Mouse (Mus musculus): ENCODE results near the gene Elmsan1. TPM values are rescaled to one million over a fixed set of nuclear protein-coding genes. Genes with fewer than 3 reads are reported as not detected.

The Elmsan1 gene
- polyA plus RNA-seq, 1 experiment from 2014 or later = 6.1 TPM

- peaks cover 6% of the 10 kb centered on the region; the same call in 1 of the 2 replicates for H3K36me3 ChIP-seq (ENCODE audit: control insufficient read depth, insufficient read depth, low read length)
- no peak overlapping the region for H3K4me3 ChIP-seq (ENCODE audit: low read depth, low read length)
- ATAC-seq (ENCODE audit: low FRiP score) (no peak), DNase-seq (ENCODE audit: low spot score) (no peak)
- no peak overlapping the region for H3K4me2 ChIP-seq (replicated peaks; ENCODE audit: low read depth, low read length)
- H3K4me1 ChIP-seq (replicated peaks; ENCODE audit: control insufficient read depth, insufficient read depth, low read length) = no peaks in the 10 kb centered on the region
- WGBS = 92% methylated on average over 10 of the region's 10 CpGs
- H3K27me3 ChIP-seq (ENCODE audit: control insufficient read depth, insufficient read depth, low read length) = no peaks in the 10 kb centered on the region
- no peak overlapping the region for H3K27ac ChIP-seq (ENCODE audit: low read depth, low read length)
- H3K9me3 ChIP-seq (ENCODE audit: control insufficient read depth, low read length) = no peaks in the 10 kb centered on the region
- H3K9ac ChIP-seq (ENCODE audit: low read depth, low read length) = no peak overlapping the region
These were observed 48.1 kb downstream of the Elmsan1 start for GRCm38 (mm10) chr12:84170610-84171009.

- Histone ChIP-seq H3K9me3 (ENCODE audit: control insufficient read depth, low read length) (no peaks in the 10 kb centered on the region), H3K4me1 (replicated peaks; ENCODE audit: control insufficient read depth, insufficient read depth, low read length) (no peaks in the 10 kb centered on the region), H3K4me2 (replicated peaks; ENCODE audit: low read depth, low read length) (no peak overlapping the region), H3K27ac (ENCODE audit: low read depth, low read length) (no peak overlapping the region), H3K36me3 (ENCODE audit: control insufficient read depth, insufficient read depth, low read length) (no peaks in the 10 kb centered on the region), H3K4me3 (ENCODE audit: low read depth, low read length) (no peak overlapping the region), H3K9ac (ENCODE audit: low read depth, low read length) (no peak overlapping the region), H3K27me3 (ENCODE audit: control insufficient read depth, insufficient read depth, low read length) (no peaks in the 10 kb centered on the region)
- DNase-seq (ENCODE audit: low spot score) = no peak
- ATAC-seq (ENCODE audit: low FRiP score) = no peak
- WGBS = 68% methylated on average over 8 of the region's 8 CpGs
These were observed 52.9 kb downstream of the Elmsan1 start for GRCm38 (mm10) chr12:84165631-84166373.

- WGBS = 78% methylated on average over 11 of the region's 11 CpGs
- Histone ChIP-seq H3K4me3 (ENCODE audit: low read depth, low read length) (no peak overlapping the region), H3K4me1 (replicated peaks; ENCODE audit: control insufficient read depth, insufficient read depth, low read length) (no peaks in the 10 kb centered on the region), H3K4me2 (replicated peaks; ENCODE audit: low read depth, low read length) (no peak overlapping the region), H3K9ac (ENCODE audit: low read depth, low read length) (no peak overlapping the region), H3K27me3 (ENCODE audit: control insufficient read depth, insufficient read depth, low read length) (no peaks in the 10 kb centered on the region), H3K9me3 (ENCODE audit: control insufficient read depth, low read length) (no peaks in the 10 kb centered on the region), H3K36me3 (ENCODE audit: control insufficient read depth, insufficient read depth, low read length) (peaks cover 6% of the 10 kb centered on the region; the same call in 1 of the 2 replicates), H3K27ac (ENCODE audit: low read depth, low read length) (no peak overlapping the region)
- DNase-seq (ENCODE audit: low spot score) (no peak), ATAC-seq (ENCODE audit: low FRiP score) (no peak)
These were observed 55.0 kb downstream of the Elmsan1 start for GRCm38 (mm10) chr12:84163586-84164110.

GRCm38 (mm10) chr12:84163133-84163532 lies 55.5 kb downstream of the Elmsan1 start:
- H3K27me3 ChIP-seq (ENCODE audit: control insufficient read depth, insufficient read depth, low read length) = no peaks in the 10 kb centered on the region
- H3K4me2 ChIP-seq (replicated peaks; ENCODE audit: low read depth, low read length) = no peak overlapping the region
- H3K27ac ChIP-seq (ENCODE audit: low read depth, low read length) = no peak overlapping the region
- ATAC-seq (ENCODE audit: low FRiP score) (no peak), DNase-seq (ENCODE audit: low spot score) (no peak)
- no peaks in the 10 kb centered on the region for H3K4me1 ChIP-seq (replicated peaks; ENCODE audit: control insufficient read depth, insufficient read depth, low read length)
- H3K9me3 ChIP-seq (ENCODE audit: control insufficient read depth, low read length) = no peaks in the 10 kb centered on the region
- no peak overlapping the region for H3K9ac ChIP-seq (ENCODE audit: low read depth, low read length)
- 86% methylated on average over 9 of the region's 9 CpGs for WGBS
- peaks cover 6% of the 10 kb centered on the region; the same call in 1 of the 2 replicates for H3K36me3 ChIP-seq (ENCODE audit: control insufficient read depth, insufficient read depth, low read length)
- H3K4me3 ChIP-seq (ENCODE audit: low read depth, low read length) = no peak overlapping the region

GRCm38 (mm10) chr12:84161616-84162433 lies 56.9 kb downstream of the Elmsan1 start:
- ATAC-seq (ENCODE audit: low FRiP score) (0 out of 2 replicates have a peak, but pooled peaks have one; percentile 38), DNase-seq (ENCODE audit: low spot score) (peak; percentile 40)
- Histone ChIP-seq H3K27me3 (ENCODE audit: control insufficient read depth, insufficient read depth, low read length) (no peaks in the 10 kb centered on the region), H3K4me3 (ENCODE audit: low read depth, low read length) (no peak overlapping the region), H3K9ac (ENCODE audit: low read depth, low read length) (0 out of 2 replicates have a peak overlapping the region, but pooled peaks have one; percentile 4), H3K36me3 (ENCODE audit: control insufficient read depth, insufficient read depth, low read length) (peaks cover 6% of the 10 kb centered on the region; the same call in 1 of the 2 replicates), H3K27ac (ENCODE audit: low read depth, low read length) (no peak overlapping the region), H3K4me1 (replicated peaks; ENCODE audit: control insufficient read depth, insufficient read depth, low read length) (no peaks in the 10 kb centered on the region), H3K4me2 (replicated peaks; ENCODE audit: low read depth, low read length) (no peak overlapping the region), H3K9me3 (ENCODE audit: control insufficient read depth, low read length) (no peaks in the 10 kb centered on the region)
- 78% methylated on average over 14 of the region's 14 CpGs for WGBS

- Histone ChIP-seq H3K4me1 (replicated peaks; ENCODE audit: control insufficient read depth, insufficient read depth, low read length) (no peaks in the 10 kb centered on the region), H3K4me3 (ENCODE audit: low read depth, low read length) (no peak overlapping the region), H3K36me3 (ENCODE audit: control insufficient read depth, insufficient read depth, low read length) (peaks cover 6% of the 10 kb centered on the region; the same call in 1 of the 2 replicates), H3K9ac (ENCODE audit: low read depth, low read length) (no peak overlapping the region), H3K9me3 (ENCODE audit: control insufficient read depth, low read length) (no peaks in the 10 kb centered on the region), H3K27ac (ENCODE audit: low read depth, low read length) (no peak overlapping the region), H3K27me3 (ENCODE audit: control insufficient read depth, insufficient read depth, low read length) (no peaks in the 10 kb centered on the region), H3K4me2 (replicated peaks; ENCODE audit: low read depth, low read length) (no peak overlapping the region)
- DNase-seq (ENCODE audit: low spot score) (no peak), ATAC-seq (ENCODE audit: low FRiP score) (no peak)
- WGBS = 69% methylated on average over 8 of the region's 8 CpGs
These were observed 57.6 kb downstream of the Elmsan1 start for GRCm38 (mm10) chr12:84161116-84161515.

GRCm38 (mm10) chr12:84160491-84160890 lies 58.2 kb downstream of the Elmsan1 start:
- no peak overlapping the region for H3K4me3 ChIP-seq (ENCODE audit: low read depth, low read length)
- no peak for ATAC-seq (ENCODE audit: low FRiP score)
- H3K27me3 ChIP-seq (ENCODE audit: control insufficient read depth, insufficient read depth, low read length) = no peaks in the 10 kb centered on the region
- H3K4me1 ChIP-seq (replicated peaks; ENCODE audit: control insufficient read depth, insufficient read depth, low read length) = no peaks in the 10 kb centered on the region
- no peak overlapping the region for H3K27ac ChIP-seq (ENCODE audit: low read depth, low read length)
- DNase-seq (ENCODE audit: low spot score) = no peak
- no peak overlapping the region for H3K4me2 ChIP-seq (replicated peaks; ENCODE audit: low read depth, low read length)
- 95% methylated on average over 8 of the region's 8 CpGs for WGBS
- H3K9me3 ChIP-seq (ENCODE audit: control insufficient read depth, low read length) = no peaks in the 10 kb centered on the region
- no peak overlapping the region for H3K9ac ChIP-seq (ENCODE audit: low read depth, low read length)
- H3K36me3 ChIP-seq (ENCODE audit: control insufficient read depth, insufficient read depth, low read length) = peaks cover 6% of the 10 kb centered on the region; the same call in 1 of the 2 replicates

- DNase-seq (ENCODE audit: low spot score) = no peak
These were observed 60.5 kb downstream of the Elmsan1 start for GRCm38 (mm10) chr12:84158156-84158555.

More at GRCm38 (mm10) chr12:84158156-84158555, 60.5 kb downstream of the Elmsan1 start:
- no peaks in the 10 kb centered on the region for H3K9me3 ChIP-seq (ENCODE audit: control insufficient read depth, low read length)
- peaks cover 9% of the 10 kb centered on the region; the same call in 1 of the 2 replicates for H3K36me3 ChIP-seq (ENCODE audit: control insufficient read depth, insufficient read depth, low read length)
- no peaks in the 10 kb centered on the region for H3K27me3 ChIP-seq (ENCODE audit: control insufficient read depth, insufficient read depth, low read length)
- WGBS = 91% methylated on average over 14 of the region's 14 CpGs
- no peak overlapping the region for H3K4me2 ChIP-seq (replicated peaks; ENCODE audit: low read depth, low read length)
- H3K27ac ChIP-seq (ENCODE audit: low read depth, low read length) = no peak overlapping the region
- no peaks in the 10 kb centered on the region for H3K4me1 ChIP-seq (replicated peaks; ENCODE audit: control insufficient read depth, insufficient read depth, low read length)
- H3K4me3 ChIP-seq (ENCODE audit: low read depth, low read length) = no peak overlapping the region
- no peak for ATAC-seq (ENCODE audit: low FRiP score)
- no peak overlapping the region for H3K9ac ChIP-seq (ENCODE audit: low read depth, low read length)

Measured in hindbrain, embryonic 11.5 days (tissue).